Mouse (Mus musculus) E14TG2a.4 (cell line): ENCODE results near the gene Fam69a.

Experiments used
- CTCF ChIP-seq: conservative IDR thresholded peaks from 2 replicates; pipeline ENCODE4 v1.5.1; 2014; ENCODE audit warnings: low read length
- NANOG ChIP-seq: IDR thresholded peaks from 2 replicates; pipeline ENCODE4 v1.6.1; 2014; ENCODE audit warnings: borderline replicate concordance, low read length, mixed read lengths
- POU5F1 ChIP-seq: IDR thresholded peaks from 2 replicates; pipeline ENCODE4 v1.6.1; 2014; ENCODE audit warnings: low read length, borderline replicate concordance

- TF ChIP-seq CTCF (no peak), NANOG (no peak), POU5F1 (no peak)
Measured at GRCm38 (mm10) chr5:107894676-107895075, 92.2 kb downstream of the Fam69a start.
